In genomic region chr13:101811882-101812281, GRCm38 (mm10) we compare ENCODE assay signal across 8 mouse cellular contexts. TPM values are rescaled to one million over a fixed set of nuclear protein-coding genes. Genes with fewer than 3 reads are reported as not detected.
DNase-seq lines count a peak whose midpoint lies in the region; TF ChIP-seq lines count a peak whose summit lies in the region.

No protein-coding gene starts in this region.

- 59% methylated on average over 9 of the region's 9 CpGs for WGBS in thymus, adult 2 months

- H3K4me3 ChIP-seq in left cerebral cortex, adult 2 months: no peak overlapping the region
- peak overlapping the region; percentile 39 for H3K4me3 ChIP-seq in megakaryocyte, embryonic 14.5 days (replicated peaks)
- no peak overlapping the region for H3K4me3 ChIP-seq in testis, adult 2 months (ENCODE audit: control insufficient read depth, low read depth, low read length)
- H3K4me3 ChIP-seq in thymus, adult 2 months (ENCODE audit: control insufficient read depth, insufficient read depth, low read length): no peak overlapping the region

- H3K27ac ChIP-seq in left cerebral cortex, adult 2 months: peak overlapping the region; percentile 65
- no peak overlapping the region for H3K27ac ChIP-seq in testis, adult 2 months (ENCODE audit: control insufficient read depth, insufficient read depth, low read depth, low read length)
- no peak overlapping the region for H3K27ac ChIP-seq in thymus, adult 2 months (ENCODE audit: control insufficient read depth, insufficient read depth, low read length)

- intact Hi-C loops in left cerebral cortex, adult 2 months (cut with DNase I): no loop called here

- DNase-seq in left cerebral cortex, adult 2 months (ENCODE audit: extremely low spot score in 1 of 2, low spot score in 2 of 2): peak; percentile 18 to 34
- no peak for DNase-seq in left cerebral cortex, adult 11 months (ENCODE audit: low spot score)
- DNase-seq in cerebellum, adult 9-10 months: peak; percentile 8
- DNase-seq in heart, adult 9 months (ENCODE audit: low spot score in 2 of 2): peak; percentile 75 to 79
- DNase-seq in layer of hippocampus, adult 9-11 months: peak; percentile 49
- no peak for DNase-seq in thymus, adult 2 months

- H3K36me3 ChIP-seq in megakaryocyte, embryonic 14.5 days (replicated peaks; ENCODE audit: low read length): no peaks in the 10 kb centered on the region
- H3K36me3 ChIP-seq in testis, adult 2 months (ENCODE audit: control insufficient read depth, insufficient read depth, low read length): no peaks in the 10 kb centered on the region
- H3K36me3 ChIP-seq in thymus, adult 2 months (ENCODE audit: control insufficient read depth, insufficient read depth, low read length): no peaks in the 10 kb centered on the region

- H3K9me3 ChIP-seq in megakaryocyte, embryonic 14.5 days: peaks cover 4% of the 10 kb centered on the region; the same call in 1 of the 2 replicates

- peaks cover 8% of the 10 kb centered on the region for H3K27me3 ChIP-seq in megakaryocyte, embryonic 14.5 days (replicated peaks)
- no peaks in the 10 kb centered on the region for H3K27me3 ChIP-seq in testis, adult 2 months (ENCODE audit: control insufficient read depth, insufficient read depth, low read length)
- no peaks in the 10 kb centered on the region for H3K27me3 ChIP-seq in thymus, adult 2 months (ENCODE audit: control insufficient read depth, insufficient read depth, low read length)

- H3K4me1 ChIP-seq in megakaryocyte, embryonic 14.5 days: peaks cover 6% of the 10 kb centered on the region; the same call in 1 of the 2 replicates
- peaks cover 3% of the 10 kb centered on the region; the same call in 1 of the 2 replicates for H3K4me1 ChIP-seq in testis, adult 2 months (ENCODE audit: control insufficient read depth, insufficient read depth, low read length)
- H3K4me1 ChIP-seq in thymus, adult 2 months (replicated peaks; ENCODE audit: control insufficient read depth, insufficient read depth, low read length): no peaks in the 10 kb centered on the region

- TF ChIP-seq CTCF in left cerebral cortex, adult 2 months (IDR thresholded peaks at IDR 0.05): no peak
- no peak for TF ChIP-seq CTCF in testis, adult 2 months (IDR thresholded peaks at IDR 0.05; ENCODE audit: control insufficient read depth, insufficient read depth, insufficient replicate concordance, low read depth, low read length)
- no peak for TF ChIP-seq CTCF in thymus, adult 2 months (IDR thresholded peaks at IDR 0.05; ENCODE audit: borderline replicate concordance, control insufficient read depth, extremely low read depth, insufficient read depth, low read length, poor library complexity)

- peak; percentile 25; the same call in 1 of the 2 replicates for TF ChIP-seq POLR2A in testis, adult 2 months (IDR thresholded peaks at IDR 0.05; ENCODE audit: control insufficient read depth, low read depth, low read length)
- TF ChIP-seq POLR2A in thymus, adult 2 months (IDR thresholded peaks at IDR 0.05; ENCODE audit: control insufficient read depth, extremely low read depth, insufficient read depth, low read length, poor library complexity): no peak

RNA-seq across cellular contexts. Expression of gene Pik3r1, which starts 43.9 kb away (rescaled TPM):
- total RNA-seq in left cerebral cortex, adult 2 months (2021): 100 to 1,000 TPM; 136 to 159 TPM
- polyA plus RNA-seq in megakaryocyte, embryonic 14.5 days (2012; ENCODE audit: insufficient read depth, low replicate concordance): 3.9 and 4.2 TPM in 2 replicates
- 1.9 and 3.0 TPM in 2 replicates for polyA plus RNA-seq in testis, adult 2 months (2012; rRNA removed)
- polyA plus RNA-seq in thymus, adult 2 months (2012; rRNA removed): 33.1 and 35.2 TPM in 2 replicates

Comparison
In these comparisons a context has a peak if more than half of its experiments do, and no peak if none do; other contexts are left out.
1. DNase-seq: peak in left cerebral cortex, adult 2 months (2 of 2), cerebellum, adult 9-10 months (single experiment), heart, adult 9 months (2 of 2) and layer of hippocampus, adult 9-11 months (single experiment); none in left cerebral cortex, adult 11 months (single experiment) and thymus, adult 2 months (single experiment).